Mouse (Mus musculus): ENCODE measurements around the gene Htr1a.
A peak's percentile ranks its signal among the peaks of the same experiment; 100 is the strongest.

Gene Htr1a

DNA sequence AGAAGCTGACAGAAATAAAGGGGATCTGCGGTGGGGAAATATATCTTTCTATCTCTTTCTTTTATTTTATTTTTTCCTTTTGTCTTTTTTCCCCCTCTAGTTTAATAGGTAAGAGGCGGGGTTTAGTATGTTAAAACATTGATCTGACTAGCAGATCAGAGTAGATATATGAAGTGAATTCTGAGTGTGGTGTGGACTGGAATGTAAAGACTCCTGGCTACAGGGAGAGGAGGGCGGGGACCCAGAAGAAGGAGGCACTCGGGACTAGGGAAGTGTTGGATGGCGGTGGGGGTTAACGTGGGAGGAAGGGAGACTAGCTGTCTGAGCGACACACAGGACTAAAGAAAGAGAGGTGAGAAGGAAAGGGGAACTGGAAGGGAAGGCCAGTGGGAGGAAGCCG, at the start of gene Htr1a:
Htr1a (plus strand) TSS at position 301 of the 400 bp plus-strand sequence.
- no peak for DNase-seq (ENCODE audit: low read depth, low spot score)

DNA sequence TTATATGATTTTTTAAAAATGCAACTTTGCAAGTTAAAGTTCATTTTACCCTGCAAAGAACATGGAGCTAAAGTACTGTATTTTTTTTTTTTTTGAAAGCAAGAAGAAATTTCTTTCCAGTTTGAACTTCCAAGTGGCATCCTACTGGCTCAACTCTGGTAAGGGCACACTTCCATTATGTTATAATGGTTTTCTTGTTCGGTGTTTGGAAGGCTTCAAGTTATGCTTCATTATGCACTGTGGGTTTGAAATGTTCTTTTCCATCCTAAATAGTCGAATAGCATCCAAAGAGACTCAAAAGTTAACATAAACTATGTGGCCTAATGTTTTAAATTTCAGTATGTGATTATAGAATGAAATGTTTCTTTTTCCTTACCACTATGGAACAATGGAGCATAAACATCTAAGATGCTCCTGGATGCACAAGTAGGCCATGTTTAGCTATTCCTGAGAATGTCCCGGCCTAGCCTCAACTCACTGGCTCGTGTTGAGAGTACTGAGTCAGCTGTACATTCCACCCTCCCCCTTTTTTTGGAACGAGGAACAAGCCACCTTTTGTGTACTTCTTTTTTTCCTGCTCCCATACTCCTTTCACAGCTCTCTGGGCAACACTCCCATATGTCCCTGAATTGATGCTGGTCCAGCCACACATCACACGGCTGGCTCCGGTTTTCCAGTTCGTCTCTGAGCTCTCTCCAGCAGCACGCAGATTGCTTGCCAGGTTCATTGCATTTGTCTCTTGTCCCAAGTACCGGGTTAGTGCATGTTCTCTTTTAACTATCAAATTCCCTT, 31.7 kb upstream of the Htr1a start:
- DNase-seq (ENCODE audit: low read depth, low spot score): no peak

DNA sequence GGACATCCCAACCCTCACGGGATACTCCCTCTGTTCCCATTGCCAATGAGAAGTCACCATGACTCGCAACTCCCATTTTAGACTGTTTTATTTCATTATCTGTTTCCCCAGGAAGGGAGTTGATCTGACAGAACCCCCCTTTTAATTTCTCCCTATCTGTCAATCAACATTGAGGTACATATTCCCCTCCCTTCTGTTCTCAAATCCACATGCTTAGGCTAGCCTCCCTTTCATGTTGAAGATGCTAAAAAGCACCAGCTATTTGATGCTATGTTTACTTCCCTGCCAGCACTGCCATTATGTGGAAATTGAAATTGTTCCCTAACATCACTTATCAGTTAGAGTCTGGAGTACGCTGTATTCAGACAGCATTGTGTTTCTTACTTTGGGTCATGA, 31.1 kb upstream of the Htr1a start:
- no peak for DNase-seq (ENCODE audit: low read depth, low spot score)

DNA sequence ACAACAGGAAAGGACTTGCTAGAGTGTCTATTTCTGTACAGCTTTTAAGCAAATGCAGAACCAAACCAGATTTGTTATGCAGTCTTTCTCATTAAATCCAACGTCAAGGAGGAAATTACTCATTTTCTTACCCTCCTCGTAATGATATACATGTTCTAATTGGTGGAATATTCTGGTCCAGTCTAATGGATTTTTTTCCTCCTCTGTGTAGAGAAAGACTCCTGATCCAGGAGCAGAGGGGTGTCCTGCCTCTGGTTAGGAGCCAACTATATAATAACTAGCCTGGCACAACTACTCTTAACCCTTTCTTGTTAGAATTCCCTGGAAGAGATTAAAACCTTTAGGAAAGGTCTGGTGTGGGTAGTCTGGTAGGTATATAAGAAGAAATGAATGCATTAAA, 10.3 kb upstream of the Htr1a start:
- DNase-seq (ENCODE audit: low read depth, low spot score): no peak

DNA sequence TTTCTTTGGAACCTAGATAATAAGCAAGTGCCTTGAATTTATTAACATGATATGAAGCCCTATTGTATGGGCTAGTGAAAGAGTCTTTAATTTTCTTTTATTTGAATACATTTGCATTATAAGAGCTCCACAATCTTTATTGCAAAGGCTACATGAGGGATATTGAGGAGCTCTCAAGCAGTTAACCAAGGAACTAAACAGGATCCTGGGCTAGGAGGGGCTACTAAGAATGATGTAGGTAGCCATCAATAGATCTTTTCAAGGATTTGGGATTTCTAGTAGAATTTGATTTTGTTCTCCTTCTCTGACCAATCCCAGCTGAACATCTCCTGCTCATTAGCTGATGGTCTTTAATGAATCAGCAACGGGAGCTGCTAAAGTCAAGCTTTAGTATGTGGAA, 9.8 kb upstream of the Htr1a start:
- DNase-seq (ENCODE audit: low read depth, low spot score): no peak

DNA sequence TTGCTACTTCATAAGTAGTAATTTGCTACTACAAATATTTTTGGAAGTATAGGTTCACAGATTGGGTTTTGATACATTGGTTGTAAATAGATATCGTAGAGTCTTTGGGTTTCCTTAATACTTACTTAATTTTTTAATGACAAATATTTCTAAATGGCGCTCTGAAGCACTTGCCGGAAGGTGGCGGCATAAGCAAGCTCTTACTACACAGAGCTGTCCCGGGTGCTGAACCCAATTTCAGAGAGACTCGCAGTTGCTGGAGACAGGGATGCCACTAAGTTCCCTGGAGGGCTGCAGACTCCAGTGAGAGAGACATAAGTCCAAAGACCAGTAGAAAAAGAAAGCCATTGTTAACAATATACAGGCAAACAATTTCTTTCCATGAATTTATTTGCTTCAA, 863 bp upstream of the Htr1a start:
- peak; percentile 60 for DNase-seq (ENCODE audit: low read depth, low spot score)

DNA sequence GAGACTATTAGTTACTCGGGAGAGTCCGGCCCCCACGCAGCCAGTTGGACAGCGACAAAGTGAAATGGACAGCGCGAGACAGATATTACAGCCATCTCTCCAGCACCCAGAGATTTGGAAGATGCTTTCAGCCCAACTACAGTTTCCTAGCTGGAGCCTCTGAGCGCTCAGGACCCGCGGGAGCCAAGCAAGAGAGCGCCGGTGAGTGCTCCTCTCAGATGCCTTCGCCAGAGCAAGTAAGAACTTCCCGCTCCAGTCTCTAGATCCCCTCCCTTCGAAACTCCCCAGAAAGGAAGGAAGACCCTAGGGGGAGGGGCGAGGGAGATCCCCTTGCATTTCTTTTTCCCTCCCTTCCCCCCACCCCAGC, 415 bp downstream of the Htr1a start:
- no peak for DNase-seq (ENCODE audit: low read depth, low spot score)

DNA sequence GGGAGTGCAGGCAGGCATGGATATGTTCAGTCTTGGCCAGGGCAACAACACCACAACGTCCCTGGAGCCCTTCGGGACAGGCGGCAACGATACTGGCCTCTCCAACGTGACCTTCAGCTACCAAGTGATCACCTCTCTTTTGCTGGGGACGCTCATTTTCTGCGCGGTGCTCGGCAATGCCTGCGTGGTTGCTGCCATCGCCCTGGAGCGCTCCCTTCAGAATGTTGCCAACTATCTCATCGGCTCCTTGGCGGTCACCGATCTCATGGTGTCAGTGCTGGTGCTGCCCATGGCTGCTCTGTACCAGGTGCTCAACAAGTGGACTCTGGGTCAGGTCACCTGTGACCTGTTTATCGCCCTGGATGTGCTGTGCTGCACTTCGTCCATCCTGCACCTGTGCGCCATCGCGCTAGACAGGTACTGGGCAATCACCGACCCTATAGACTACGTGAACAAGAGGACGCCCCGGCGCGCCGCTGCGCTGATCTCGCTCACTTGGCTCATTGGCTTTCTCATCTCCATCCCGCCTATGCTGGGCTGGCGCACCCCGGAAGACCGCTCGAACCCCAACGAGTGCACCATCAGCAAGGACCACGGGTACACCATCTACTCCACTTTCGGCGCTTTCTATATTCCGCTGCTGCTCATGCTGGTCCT, 927 bp downstream of the Htr1a start:
- DNase-seq (ENCODE audit: low read depth, low spot score): no peak

DNA sequence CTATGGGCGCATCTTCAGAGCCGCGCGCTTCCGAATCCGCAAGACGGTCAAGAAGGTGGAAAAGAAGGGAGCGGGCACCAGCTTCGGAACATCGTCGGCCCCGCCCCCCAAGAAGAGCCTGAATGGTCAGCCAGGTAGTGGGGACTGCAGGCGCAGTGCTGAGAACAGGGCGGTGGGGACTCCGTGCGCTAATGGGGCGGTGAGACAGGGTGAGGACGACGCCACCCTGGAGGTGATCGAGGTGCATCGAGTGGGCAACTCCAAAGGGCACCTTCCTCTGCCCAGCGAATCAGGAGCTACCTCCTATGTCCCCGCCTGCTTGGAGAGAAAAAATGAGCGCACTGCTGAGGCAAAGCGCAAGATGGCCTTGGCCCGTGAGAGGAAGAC, 1.4 kb downstream of the Htr1a start:
- no peak for DNase-seq (ENCODE audit: low read depth, low spot score)

DNA sequence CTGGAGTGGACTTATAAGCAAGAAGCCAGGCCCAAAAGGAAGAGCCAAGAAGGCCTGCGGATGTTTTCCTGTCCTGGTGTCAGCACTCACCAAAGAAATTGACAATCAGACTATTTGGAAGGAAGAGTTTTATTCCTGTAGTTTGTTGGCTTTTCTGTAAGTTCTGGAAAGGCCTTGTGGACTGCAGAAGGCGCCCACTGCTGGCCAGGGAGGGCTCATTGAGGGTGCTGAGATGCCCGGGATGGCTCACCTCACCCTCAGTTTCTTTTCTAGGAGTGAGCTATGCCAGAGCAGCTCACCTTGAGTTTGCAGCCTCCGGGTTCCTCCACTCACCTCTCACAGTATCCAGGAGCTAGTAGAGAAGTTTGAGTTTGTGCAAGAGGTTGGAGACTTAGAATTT, 2.8 kb downstream of the Htr1a start:
- DNase-seq (ENCODE audit: low read depth, low spot score): no peak

DNA sequence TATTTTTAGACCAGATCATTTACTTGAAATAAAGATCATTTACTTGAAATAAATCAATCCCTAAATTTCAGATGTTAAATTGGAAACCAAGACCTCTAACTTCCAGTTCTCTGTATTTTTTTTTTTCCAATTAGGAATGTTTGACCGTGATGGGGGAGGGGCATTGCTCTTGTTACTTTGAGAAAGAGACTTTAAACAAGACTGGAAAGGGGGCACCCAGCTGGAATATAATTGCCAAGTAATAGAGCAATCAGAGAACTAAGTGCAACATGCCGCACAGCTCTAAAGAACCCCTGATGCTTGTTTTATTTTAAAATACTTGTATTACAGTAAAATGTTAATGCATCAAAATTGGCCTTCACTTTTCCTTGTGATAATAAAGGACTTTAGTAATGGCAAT, 4.3 kb downstream of the Htr1a start:
- no peak for DNase-seq (ENCODE audit: low read depth, low spot score)

DNA sequence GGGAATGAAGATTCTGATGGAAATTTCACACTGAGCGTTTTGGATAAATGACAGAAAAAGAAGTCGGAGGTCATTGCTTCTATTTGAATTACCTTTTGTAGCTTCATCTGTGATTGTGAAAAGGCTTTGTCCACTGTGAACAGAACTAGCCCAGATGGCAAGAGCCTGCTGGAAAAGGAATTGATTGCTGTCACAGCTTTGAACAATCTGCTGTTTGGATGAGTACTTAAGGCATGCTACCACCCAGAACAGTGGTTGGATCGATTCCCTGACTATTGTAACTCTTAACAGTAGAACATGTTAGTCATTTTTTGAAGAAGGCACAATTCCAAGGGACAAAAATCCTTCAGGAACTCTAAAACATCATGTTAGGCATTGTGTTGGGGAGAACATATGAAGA, 8.1 kb downstream of the Htr1a start:
- DNase-seq (ENCODE audit: low read depth, low spot score): no peak
